Mouse (Mus musculus): ENCODE measurements around the gene Exosc10.

- no peak for TF ChIP-seq CTCF (IDR thresholded peaks at IDR 0.05; ENCODE audit: control insufficient read depth, insufficient read depth, insufficient read length)
- no peak for TF ChIP-seq MAX (IDR thresholded peaks at IDR 0.05)
- no peak for TF ChIP-seq USF1 (IDR thresholded peaks at IDR 0.05; ENCODE audit: low read depth)
- no peak for TF ChIP-seq FOSL1 (IDR thresholded peaks at IDR 0.05; ENCODE audit: insufficient read depth, low read length, poor library complexity, severe bottlenecking)
- TF ChIP-seq CEBPB (IDR thresholded peaks at IDR 0.05; ENCODE audit: low read depth) = no peak
- no peak for TF ChIP-seq MYOD1 (IDR thresholded peaks at IDR 0.05; ENCODE audit: control insufficient read depth, insufficient read length, low read depth)
- TF ChIP-seq MYOG (IDR thresholded peaks at IDR 0.05; ENCODE audit: control insufficient read depth, extremely low read depth, insufficient read length) = no peak
Observed at GRCm38 (mm10) chr4:148511334-148511733, 46.9 kb upstream of the Exosc10 start.
